Mouse (Mus musculus): ENCODE measurements around the gene Pgr. TPM values are rescaled to one million over a fixed set of nuclear protein-coding genes. Genes with fewer than 3 reads are reported as not detected.

The Pgr gene
- 4.1 TPM in 2 replicates for polyA plus RNA-seq (2015; fragmentation: Nextera tagmentation; extraction: Ambion mirVana)

- Histone ChIP-seq H3K4me3 (replicated peaks) (peak within 1 kb of the TSS; percentile 59), H3K9ac (replicated peaks) (peak within 1 kb of the TSS; percentile 71), H3K27me3 (replicated peaks) (peaks cover 21% of the 10 kb centered on the region), H3K27ac (replicated peaks) (no peak within 1 kb of the TSS), H3K36me3 (no peaks in the 10 kb centered on the region), H3K9me3 (replicated peaks) (no peaks in the 10 kb centered on the region), H3K4me1 (peaks cover 19% of the 10 kb centered on the region), H3K4me2 (peak within 1 kb of the TSS; percentile 92)
- peak; percentile 33; the same call in 1 of the 2 replicates for ATAC-seq (ENCODE audit: low FRiP score)
- 1% methylated on average over 16 of the region's 16 CpGs for WGBS
These were observed at the start of gene Pgr for GRCm38 (mm10) chr9:8899616-8900202. Pgr (plus strand) TSS chr9:8899833.

- Histone ChIP-seq H3K9me3 (replicated peaks) (no peaks in the 10 kb centered on the region), H3K27me3 (replicated peaks) (no peaks in the 10 kb centered on the region), H3K4me3 (replicated peaks) (no peak overlapping the region), H3K4me1 (no peaks in the 10 kb centered on the region), H3K36me3 (no peaks in the 10 kb centered on the region), H3K9ac (replicated peaks) (no peak overlapping the region), H3K4me2 (no peak overlapping the region), H3K27ac (replicated peaks) (no peak overlapping the region)
- ATAC-seq (ENCODE audit: low FRiP score) = no peak
- 94% methylated on average over 2 of the region's 2 CpGs for WGBS
These were observed 42.2 kb upstream of the Pgr start for GRCm38 (mm10) chr9:8857455-8857854.

- no peak for ATAC-seq (ENCODE audit: low FRiP score)
- WGBS = 91% methylated on average over 2 of the region's 2 CpGs
- H3K4me3 ChIP-seq (replicated peaks) = no peak overlapping the region
These were observed 31.1 kb upstream of the Pgr start for GRCm38 (mm10) chr9:8868511-8868910.

GRCm38 (mm10) chr9:8895205-8895604 is 4.4 kb upstream of the Pgr start:
- Histone ChIP-seq H3K9ac (replicated peaks) (no peak overlapping the region), H3K27ac (replicated peaks) (no peak overlapping the region), H3K4me1 (peaks cover 7% of the 10 kb centered on the region), H3K36me3 (no peaks in the 10 kb centered on the region), H3K4me2 (no peak overlapping the region), H3K9me3 (replicated peaks) (no peaks in the 10 kb centered on the region), H3K27me3 (replicated peaks) (peaks cover 16% of the 10 kb centered on the region), H3K4me3 (replicated peaks) (no peak overlapping the region)
- ATAC-seq (ENCODE audit: low FRiP score) = no peak
- 86% methylated on average over 5 of the region's 5 CpGs for WGBS

More at GRCm38 (mm10) chr9:8868511-8868910, 31.1 kb upstream of the Pgr start:
- Histone ChIP-seq H3K9ac (replicated peaks) (no peak overlapping the region), H3K36me3 (no peaks in the 10 kb centered on the region), H3K4me1 (no peaks in the 10 kb centered on the region), H3K27ac (replicated peaks) (no peak overlapping the region), H3K4me2 (no peak overlapping the region), H3K27me3 (replicated peaks) (no peaks in the 10 kb centered on the region), H3K9me3 (replicated peaks) (no peaks in the 10 kb centered on the region)

- no peaks in the 10 kb centered on the region for H3K36me3 ChIP-seq
- H3K4me1 ChIP-seq = peaks cover 19% of the 10 kb centered on the region
- peak overlapping the region; percentile 74 for H3K27ac ChIP-seq (replicated peaks)
- H3K9ac ChIP-seq (replicated peaks) = peak overlapping the region; percentile 71
- peak overlapping the region; percentile 59 for H3K4me3 ChIP-seq (replicated peaks)
- H3K27me3 ChIP-seq (replicated peaks) = peaks cover 21% of the 10 kb centered on the region
- WGBS = under 1% methylated on average over 39 of the region's 41 CpGs
- H3K4me2 ChIP-seq = peak overlapping the region; percentile 92
- ATAC-seq (ENCODE audit: low FRiP score) = peak; percentile 16
- H3K9me3 ChIP-seq (replicated peaks) = no peaks in the 10 kb centered on the region
These were observed 775 bp downstream of the Pgr start for GRCm38 (mm10) chr9:8900203-8901012.

GRCm38 (mm10) chr9:8901013-8901646 is 1.5 kb downstream of the Pgr start:
- H3K9me3 ChIP-seq (replicated peaks) = no peaks in the 10 kb centered on the region
- peak overlapping the region; percentile 74 for H3K27ac ChIP-seq (replicated peaks)
- H3K9ac ChIP-seq (replicated peaks) = peak overlapping the region; percentile 71
- under 1% methylated on average over 36 of the region's 36 CpGs for WGBS
- peak overlapping the region; percentile 92 for H3K4me2 ChIP-seq
- H3K27me3 ChIP-seq (replicated peaks) = peaks cover 21% of the 10 kb centered on the region
- peak overlapping the region; percentile 59 for H3K4me3 ChIP-seq (replicated peaks)
- peaks cover 19% of the 10 kb centered on the region for H3K4me1 ChIP-seq
- ATAC-seq (ENCODE audit: low FRiP score) = peak; percentile 72
- H3K36me3 ChIP-seq = no peaks in the 10 kb centered on the region

- peak overlapping the region; percentile 92 for H3K4me2 ChIP-seq
- H3K27me3 ChIP-seq (replicated peaks) = peaks cover 21% of the 10 kb centered on the region
- H3K4me1 ChIP-seq = peaks cover 19% of the 10 kb centered on the region
- H3K27ac ChIP-seq (replicated peaks) = peak overlapping the region; percentile 74
- ATAC-seq (ENCODE audit: low FRiP score) = peak; percentile 88
- peak overlapping the region; percentile 71 for H3K9ac ChIP-seq (replicated peaks)
- H3K36me3 ChIP-seq = no peaks in the 10 kb centered on the region
- peak overlapping the region; percentile 59 for H3K4me3 ChIP-seq (replicated peaks)
- 0% methylated on average over 34 of the region's 49 CpGs for WGBS
- no peaks in the 10 kb centered on the region for H3K9me3 ChIP-seq (replicated peaks)
These were observed 2.1 kb downstream of the Pgr start for GRCm38 (mm10) chr9:8901647-8902131.

GRCm38 (mm10) chr9:8902277-8902676 is 2.6 kb downstream of the Pgr start:
- Histone ChIP-seq H3K27me3 (replicated peaks) (peaks cover 21% of the 10 kb centered on the region), H3K27ac (replicated peaks) (peak overlapping the region; percentile 74), H3K9me3 (replicated peaks) (no peaks in the 10 kb centered on the region), H3K36me3 (no peaks in the 10 kb centered on the region), H3K4me2 (peak overlapping the region; percentile 92), H3K9ac (replicated peaks) (peak overlapping the region; percentile 71; the same call in 1 of the 2 replicates), H3K4me3 (replicated peaks) (peak overlapping the region; percentile 59), H3K4me1 (peaks cover 19% of the 10 kb centered on the region)
- WGBS = 30% methylated on average over 3 of the region's 3 CpGs
- no peak for ATAC-seq (ENCODE audit: low FRiP score)

GRCm38 (mm10) chr9:8927561-8927960 is 27.9 kb downstream of the Pgr start:
- no peaks in the 10 kb centered on the region for H3K4me1 ChIP-seq
- no peaks in the 10 kb centered on the region for H3K9me3 ChIP-seq (replicated peaks)
- no peak overlapping the region for H3K9ac ChIP-seq (replicated peaks)
- H3K36me3 ChIP-seq = no peaks in the 10 kb centered on the region
- no peak for ATAC-seq (ENCODE audit: low FRiP score)
- H3K4me3 ChIP-seq (replicated peaks) = no peak overlapping the region
- WGBS = 88% methylated on average over 2 of the region's 2 CpGs
- no peak overlapping the region for H3K27ac ChIP-seq (replicated peaks)
- no peaks in the 10 kb centered on the region for H3K27me3 ChIP-seq (replicated peaks)
- H3K4me2 ChIP-seq = no peak overlapping the region

GRCm38 (mm10) chr9:8937753-8938152 is 38.1 kb downstream of the Pgr start:
- ATAC-seq (ENCODE audit: low FRiP score) = no peak
- Histone ChIP-seq H3K4me1 (no peaks in the 10 kb centered on the region), H3K4me2 (no peak overlapping the region), H3K36me3 (no peaks in the 10 kb centered on the region), H3K27ac (replicated peaks) (no peak overlapping the region), H3K9me3 (replicated peaks) (no peaks in the 10 kb centered on the region), H3K27me3 (replicated peaks) (no peaks in the 10 kb centered on the region), H3K9ac (replicated peaks) (no peak overlapping the region), H3K4me3 (replicated peaks) (no peak overlapping the region)
- 45% methylated on average over 1 of the region's 1 CpGs for WGBS

GRCm38 (mm10) chr9:8953306-8953705 is 53.7 kb downstream of the Pgr start:
- no peaks in the 10 kb centered on the region for H3K36me3 ChIP-seq

More at GRCm38 (mm10) chr9:8953306-8953705, 53.7 kb downstream of the Pgr start:
- H3K9ac ChIP-seq (replicated peaks) = no peak overlapping the region
- no peak overlapping the region for H3K4me3 ChIP-seq (replicated peaks)
- no peaks in the 10 kb centered on the region for H3K4me1 ChIP-seq
- no peaks in the 10 kb centered on the region for H3K27me3 ChIP-seq (replicated peaks)
- H3K4me2 ChIP-seq = no peak overlapping the region
- H3K9me3 ChIP-seq (replicated peaks) = no peaks in the 10 kb centered on the region
- ATAC-seq (ENCODE audit: low FRiP score) = no peak
- no peak overlapping the region for H3K27ac ChIP-seq (replicated peaks)
